8 mouse cellular contexts compared by ENCODE assay signal in genomic region chr9:44875476-44875875, GRCm38 (mm10). TPM values are rescaled to one million over a fixed set of nuclear protein-coding genes. Genes with fewer than 3 reads are reported as not detected.
DNase-seq lines count a peak whose midpoint lies in the region; ATAC-seq and TF ChIP-seq lines count a peak whose summit lies in the region.

No protein-coding gene starts in this region.

- H3K27me3 ChIP-seq in midbrain, embryonic 16.5 days (ENCODE audit: control insufficient read depth, insufficient read depth, low read depth, low read length) = no peaks in the 10 kb centered on the region
- H3K27me3 ChIP-seq in intestine, postnatal 0 days (replicated peaks; ENCODE audit: control insufficient read depth, insufficient read depth, low read length) = no peaks in the 10 kb centered on the region

- H3K9me3 ChIP-seq in midbrain, embryonic 16.5 days (replicated peaks; ENCODE audit: control insufficient read depth, low read length, poor library complexity, severe bottlenecking) = no peaks in the 10 kb centered on the region
- H3K9me3 ChIP-seq in intestine, postnatal 0 days (ENCODE audit: control insufficient read depth) = no peaks in the 10 kb centered on the region

- no peaks in the 10 kb centered on the region for H3K36me3 ChIP-seq in midbrain, embryonic 16.5 days (ENCODE audit: control insufficient read depth, insufficient read depth, low read length)
- H3K36me3 ChIP-seq in intestine, postnatal 0 days (ENCODE audit: control insufficient read depth, insufficient read depth) = peaks cover 3% of the 10 kb centered on the region; the same call in 1 of the 2 replicates

- H3K9ac ChIP-seq in midbrain, embryonic 16.5 days (ENCODE audit: low read depth, low read length) = no peak overlapping the region
- no peak overlapping the region for H3K9ac ChIP-seq in intestine, postnatal 0 days (ENCODE audit: low read depth, low read length)

- intact Hi-C loops in left cerebral cortex, adult 2 months (cut with DNase I) = no loop called here
- intact Hi-C loops in gastrocnemius, postnatal 14 days (cut with DNase I; ENCODE audit: low total_unique reads) = no loop called here

- 52% methylated on average over 7 of the region's 7 CpGs for WGBS in midbrain, embryonic 16.5 days
- 74% methylated on average over 7 of the region's 7 CpGs for WGBS in intestine, postnatal 0 days

- H3K4me1 ChIP-seq in midbrain, embryonic 16.5 days (ENCODE audit: control insufficient read depth, insufficient read depth, low read length) = peaks cover 67% of the 10 kb centered on the region
- H3K4me1 ChIP-seq in intestine, postnatal 0 days (replicated peaks; ENCODE audit: control insufficient read depth, insufficient read depth, low read length) = 0 out of 2 replicates have a peak, but pooled peaks cover 8% of the 10 kb centered on the region

- no peak overlapping the region for H3K27ac ChIP-seq in left cerebral cortex, adult 2 months
- H3K27ac ChIP-seq in midbrain, embryonic 16.5 days (ENCODE audit: low read length) = no peak overlapping the region
- H3K27ac ChIP-seq in intestine, postnatal 0 days (ENCODE audit: low read depth, low read length) = no peak overlapping the region

- peak overlapping the region; percentile 18; the same call in 1 of the 2 replicates for H3K4me2 ChIP-seq in midbrain, embryonic 16.5 days (ENCODE audit: low read length)
- no peak overlapping the region for H3K4me2 ChIP-seq in intestine, postnatal 0 days (replicated peaks; ENCODE audit: low read depth)

- DNase-seq in left cerebral cortex, adult 2 months (ENCODE audit: extremely low spot score in 1 of 2, low spot score in 2 of 2) = peak; percentile 35 to 36
- no peak for DNase-seq in left cerebral cortex, adult 11 months (ENCODE audit: low spot score)
- peak; percentile 74 to 79 for DNase-seq in adrenal gland, postnatal 36 days
- peak; percentile 32 for DNase-seq in gastrocnemius, postnatal 14 days
- DNase-seq in MN1 (ENCODE audit: low spot score) = no peak
- no peak for DNase-seq in thymus, postnatal 25 days

- TF ChIP-seq CTCF in left cerebral cortex, adult 2 months (IDR thresholded peaks at IDR 0.05) = no peak
- TF ChIP-seq CTCF in intestine, postnatal 0 days (IDR thresholded peaks at IDR 0.05; ENCODE audit: low read depth) = no peak

- ATAC-seq in midbrain, embryonic 16.5 days = no peak
- ATAC-seq in intestine, postnatal 0 days = no peak

- H3K4me3 ChIP-seq in left cerebral cortex, adult 2 months = no peak overlapping the region
- no peak overlapping the region for H3K4me3 ChIP-seq in midbrain, embryonic 16.5 days (ENCODE audit: low read depth, low read length)
- no peak overlapping the region for H3K4me3 ChIP-seq in intestine, postnatal 0 days (ENCODE audit: low read depth, low read length)

RNA-seq across cellular contexts. Expression of gene Kmt2a, which starts 5.6 kb away (rescaled TPM):
- 10 to 100 TPM; 81.5 to 97.4 TPM for total RNA-seq in left cerebral cortex, adult 2 months (2021)
- total RNA-seq in adrenal gland, postnatal 36 days (2021) = 10 to 100 TPM; 31.9 to 38.3 TPM
- total RNA-seq in gastrocnemius, postnatal 14 days (2021) = 10 to 100 TPM; 11.8 to 14.3 TPM
- 14.1 and 22.3 TPM in 2 replicates for polyA plus RNA-seq in midbrain, embryonic 16.5 days (2015; fragmentation: Nextera tagmentation; extraction: Ambion mirVana)
- polyA plus RNA-seq in intestine, postnatal 0 days (2015; fragmentation: Nextera tagmentation; extraction: Ambion mirVana) = 2.9 and 3.4 TPM in 2 replicates

RNA-seq across cellular contexts. Expression of gene Atp5l, which starts 45.1 kb away (rescaled TPM):
- total RNA-seq in left cerebral cortex, adult 2 months (2021) = 100 to 1,000 TPM; 302 to 340 TPM
- total RNA-seq in adrenal gland, postnatal 36 days (2021) = 100 to 1,000 TPM; 605 to 637 TPM
- total RNA-seq in gastrocnemius, postnatal 14 days (2021) = 100 to 1,000 TPM; 663 to 775 TPM
- 651 and 716 TPM in 2 replicates for polyA plus RNA-seq in midbrain, embryonic 16.5 days (2015; fragmentation: Nextera tagmentation; extraction: Ambion mirVana)
- polyA plus RNA-seq in intestine, postnatal 0 days (2015; fragmentation: Nextera tagmentation; extraction: Ambion mirVana) = 1,311 and 1,336 TPM in 2 replicates

Comparison
In these comparisons a context has a peak if more than half of its experiments do, and no peak if none do; other contexts are left out.
1. DNase-seq: peak in left cerebral cortex, adult 2 months (2 of 2), adrenal gland, postnatal 36 days (2 of 2) and gastrocnemius, postnatal 14 days (single experiment); none in left cerebral cortex, adult 11 months (single experiment), MN1 (single experiment) and thymus, postnatal 25 days (single experiment).